Mouse (Mus musculus): ENCODE data around the gene Fbxl13. TPM values are rescaled to one million over a fixed set of nuclear protein-coding genes. Genes with fewer than 3 reads are reported as not detected.

Gene Fbxl13
- polyA plus RNA-seq, 1 experiment from 2014 or later, result 0.15 TPM

GRCm38 (mm10) chr5:21667191-21668137 lies 22.0 kb upstream of the Fbxl13 start:
- H3K9me3 ChIP-seq (ENCODE audit: control insufficient read depth, low read length), result no peaks in the 10 kb centered on the region
- no peak overlapping the region for H3K9ac ChIP-seq (ENCODE audit: low read length)
- WGBS, result 66% methylated on average over 8 of the region's 8 CpGs
- no peak overlapping the region for H3K27ac ChIP-seq (ENCODE audit: low read depth, low read length)
- DNase-seq (ENCODE audit: low spot score), result peak; percentile 25
- no peak overlapping the region for H3K4me2 ChIP-seq (ENCODE audit: low read depth, low read length, severe bottlenecking)
- H3K4me1 ChIP-seq (replicated peaks; ENCODE audit: control insufficient read depth, insufficient read depth, low read length), result no peaks in the 10 kb centered on the region
- no peak overlapping the region for H3K4me3 ChIP-seq (ENCODE audit: low read depth, low read length)
- no peak for ATAC-seq (replicated peaks; ENCODE audit: low FRiP score)
- no peaks in the 10 kb centered on the region for H3K27me3 ChIP-seq (ENCODE audit: control insufficient read depth, insufficient read depth, low read length)
- peaks cover 3% of the 10 kb centered on the region; the same call in 1 of the 2 replicates for H3K36me3 ChIP-seq (ENCODE audit: control insufficient read depth, insufficient read depth, low read length)

- H3K4me2 ChIP-seq (ENCODE audit: low read depth, low read length, severe bottlenecking), result no peak overlapping the region
- no peaks in the 10 kb centered on the region for H3K9me3 ChIP-seq (ENCODE audit: control insufficient read depth, low read length)
- 95% methylated on average over 11 of the region's 11 CpGs for WGBS
- no peaks in the 10 kb centered on the region for H3K4me1 ChIP-seq (replicated peaks; ENCODE audit: control insufficient read depth, insufficient read depth, low read length)
- no peak overlapping the region for H3K9ac ChIP-seq (ENCODE audit: low read length)
- H3K36me3 ChIP-seq (ENCODE audit: control insufficient read depth, insufficient read depth, low read length), result peaks cover 5% of the 10 kb centered on the region; the same call in 1 of the 2 replicates
- H3K27ac ChIP-seq (ENCODE audit: low read depth, low read length), result no peak overlapping the region
- H3K4me3 ChIP-seq (ENCODE audit: low read depth, low read length), result no peak overlapping the region
- H3K27me3 ChIP-seq (ENCODE audit: control insufficient read depth, insufficient read depth, low read length), result no peaks in the 10 kb centered on the region
- DNase-seq (ENCODE audit: low spot score) (peak; percentile 46), ATAC-seq (replicated peaks; ENCODE audit: low FRiP score) (no peak)
Observed at GRCm38 (mm10) chr5:21663081-21663480, 17.6 kb upstream of the Fbxl13 start.

GRCm38 (mm10) chr5:21660850-21661249 lies 15.4 kb upstream of the Fbxl13 start:
- Histone ChIP-seq H3K4me1 (replicated peaks; ENCODE audit: control insufficient read depth, insufficient read depth, low read length) (no peaks in the 10 kb centered on the region), H3K36me3 (ENCODE audit: control insufficient read depth, insufficient read depth, low read length) (peaks cover 5% of the 10 kb centered on the region; the same call in 1 of the 2 replicates), H3K4me2 (ENCODE audit: low read depth, low read length, severe bottlenecking) (no peak overlapping the region), H3K9me3 (ENCODE audit: control insufficient read depth, low read length) (no peaks in the 10 kb centered on the region), H3K4me3 (ENCODE audit: low read depth, low read length) (no peak overlapping the region), H3K9ac (ENCODE audit: low read length) (no peak overlapping the region), H3K27ac (ENCODE audit: low read depth, low read length) (no peak overlapping the region), H3K27me3 (ENCODE audit: control insufficient read depth, insufficient read depth, low read length) (no peaks in the 10 kb centered on the region)
- no peak for DNase-seq (ENCODE audit: low spot score)
- ATAC-seq (replicated peaks; ENCODE audit: low FRiP score), result no peak
- 88% methylated on average over 6 of the region's 6 CpGs for WGBS

GRCm38 (mm10) chr5:21658623-21659395 lies 13.4 kb upstream of the Fbxl13 start:
- Histone ChIP-seq H3K36me3 (ENCODE audit: control insufficient read depth, insufficient read depth, low read length) (peaks cover 10% of the 10 kb centered on the region; the same call in 1 of the 2 replicates), H3K9me3 (ENCODE audit: control insufficient read depth, low read length) (no peaks in the 10 kb centered on the region), H3K4me3 (ENCODE audit: low read depth, low read length) (no peak overlapping the region), H3K4me1 (replicated peaks; ENCODE audit: control insufficient read depth, insufficient read depth, low read length) (no peaks in the 10 kb centered on the region), H3K27me3 (ENCODE audit: control insufficient read depth, insufficient read depth, low read length) (no peaks in the 10 kb centered on the region), H3K4me2 (ENCODE audit: low read depth, low read length, severe bottlenecking) (no peak overlapping the region), H3K27ac (ENCODE audit: low read depth, low read length) (no peak overlapping the region), H3K9ac (ENCODE audit: low read length) (no peak overlapping the region)
- DNase-seq (ENCODE audit: low spot score), result peak; percentile 85
- peak; percentile 82 for ATAC-seq (replicated peaks; ENCODE audit: low FRiP score)
- WGBS, result 61% methylated on average over 11 of the region's 11 CpGs

- WGBS, result 89% methylated on average over 6 of the region's 6 CpGs
- peak; percentile 35 for DNase-seq (ENCODE audit: low spot score)
Observed at GRCm38 (mm10) chr5:21658038-21658437, 12.6 kb upstream of the Fbxl13 start.

GRCm38 (mm10) chr5:21656912-21657311 lies 11.5 kb upstream of the Fbxl13 start:
- Histone ChIP-seq H3K4me2 (ENCODE audit: low read depth, low read length, severe bottlenecking) (no peak overlapping the region), H3K27ac (ENCODE audit: low read depth, low read length) (no peak overlapping the region), H3K27me3 (ENCODE audit: control insufficient read depth, insufficient read depth, low read length) (no peaks in the 10 kb centered on the region), H3K36me3 (ENCODE audit: control insufficient read depth, insufficient read depth, low read length) (peaks cover 11% of the 10 kb centered on the region; the same call in 1 of the 2 replicates), H3K9ac (ENCODE audit: low read length) (no peak overlapping the region), H3K4me3 (ENCODE audit: low read depth, low read length) (no peak overlapping the region), H3K9me3 (ENCODE audit: control insufficient read depth, low read length) (no peaks in the 10 kb centered on the region), H3K4me1 (replicated peaks; ENCODE audit: control insufficient read depth, insufficient read depth, low read length) (no peaks in the 10 kb centered on the region)
- no peak for DNase-seq (ENCODE audit: low spot score)
- WGBS, result 93% methylated on average over 9 of the region's 9 CpGs
- no peak for ATAC-seq (replicated peaks; ENCODE audit: low FRiP score)

More at GRCm38 (mm10) chr5:21658038-21658437, 12.6 kb upstream of the Fbxl13 start:
- Histone ChIP-seq H3K9me3 (ENCODE audit: control insufficient read depth, low read length) (no peaks in the 10 kb centered on the region), H3K4me1 (replicated peaks; ENCODE audit: control insufficient read depth, insufficient read depth, low read length) (no peaks in the 10 kb centered on the region), H3K9ac (ENCODE audit: low read length) (no peak overlapping the region), H3K36me3 (ENCODE audit: control insufficient read depth, insufficient read depth, low read length) (peaks cover 12% of the 10 kb centered on the region; the same call in 1 of the 2 replicates), H3K27me3 (ENCODE audit: control insufficient read depth, insufficient read depth, low read length) (no peaks in the 10 kb centered on the region), H3K4me3 (ENCODE audit: low read depth, low read length) (no peak overlapping the region), H3K4me2 (ENCODE audit: low read depth, low read length, severe bottlenecking) (no peak overlapping the region), H3K27ac (ENCODE audit: low read depth, low read length) (no peak overlapping the region)
- ATAC-seq (replicated peaks; ENCODE audit: low FRiP score), result no peak

GRCm38 (mm10) chr5:21651885-21652612 lies 6.6 kb upstream of the Fbxl13 start:
- Histone ChIP-seq H3K9ac (ENCODE audit: low read length) (no peak overlapping the region), H3K4me1 (replicated peaks; ENCODE audit: control insufficient read depth, insufficient read depth, low read length) (no peaks in the 10 kb centered on the region), H3K36me3 (ENCODE audit: control insufficient read depth, insufficient read depth, low read length) (peaks cover 14% of the 10 kb centered on the region; the same call in 1 of the 2 replicates), H3K27me3 (ENCODE audit: control insufficient read depth, insufficient read depth, low read length) (no peaks in the 10 kb centered on the region), H3K27ac (ENCODE audit: low read depth, low read length) (no peak overlapping the region), H3K4me2 (ENCODE audit: low read depth, low read length, severe bottlenecking) (no peak overlapping the region), H3K4me3 (ENCODE audit: low read depth, low read length) (no peak overlapping the region), H3K9me3 (ENCODE audit: control insufficient read depth, low read length) (no peaks in the 10 kb centered on the region)
- ATAC-seq (replicated peaks; ENCODE audit: low FRiP score) (no peak), DNase-seq (ENCODE audit: low spot score) (peak; percentile 8)
- WGBS, result 93% methylated on average over 7 of the region's 7 CpGs

GRCm38 (mm10) chr5:21650736-21651135 lies 5.3 kb upstream of the Fbxl13 start:
- Histone ChIP-seq H3K27me3 (ENCODE audit: control insufficient read depth, insufficient read depth, low read length) (no peaks in the 10 kb centered on the region), H3K36me3 (ENCODE audit: control insufficient read depth, insufficient read depth, low read length) (peaks cover 14% of the 10 kb centered on the region; the same call in 1 of the 2 replicates), H3K9me3 (ENCODE audit: control insufficient read depth, low read length) (no peaks in the 10 kb centered on the region), H3K4me1 (replicated peaks; ENCODE audit: control insufficient read depth, insufficient read depth, low read length) (no peaks in the 10 kb centered on the region), H3K9ac (ENCODE audit: low read length) (no peak overlapping the region), H3K27ac (ENCODE audit: low read depth, low read length) (no peak overlapping the region), H3K4me2 (ENCODE audit: low read depth, low read length, severe bottlenecking) (no peak overlapping the region), H3K4me3 (ENCODE audit: low read depth, low read length) (no peak overlapping the region)
- WGBS, result 83% methylated on average over 2 of the region's 2 CpGs
- no peak for ATAC-seq (replicated peaks; ENCODE audit: low FRiP score)
- peak; percentile 38 for DNase-seq (ENCODE audit: low spot score)
